Mouse (Mus musculus) urinary bladder, adult 2 months (tissue): ENCODE results near the gene Btnl2. TPM values are rescaled to one million over a fixed set of nuclear protein-coding genes. Genes with fewer than 3 reads are reported as not detected.
"Not testable (repeated sequence)": the region's sequence is repeated elsewhere in the genome, so short reads cannot be mapped to it uniquely, and the experiment has no call there.

ENCODE experiments used
- DNase-seq: peaks from one replicate; pipeline ENCODE4 v3.0.0; 2022; ENCODE audit warnings: low spot score
- polyA plus RNA-seq: library from polyadenylated mRNA; depleted of rRNA; stranded (reverse); fragments of >200 nt; gene quantifications from 2 replicates; pipeline ENCODE4 v1.2.3, GENCODE M21; 2012; rRNA removed

Gene Btnl2
- 0.28 and 0.40 TPM in 2 replicates for polyA plus RNA-seq

DNA sequence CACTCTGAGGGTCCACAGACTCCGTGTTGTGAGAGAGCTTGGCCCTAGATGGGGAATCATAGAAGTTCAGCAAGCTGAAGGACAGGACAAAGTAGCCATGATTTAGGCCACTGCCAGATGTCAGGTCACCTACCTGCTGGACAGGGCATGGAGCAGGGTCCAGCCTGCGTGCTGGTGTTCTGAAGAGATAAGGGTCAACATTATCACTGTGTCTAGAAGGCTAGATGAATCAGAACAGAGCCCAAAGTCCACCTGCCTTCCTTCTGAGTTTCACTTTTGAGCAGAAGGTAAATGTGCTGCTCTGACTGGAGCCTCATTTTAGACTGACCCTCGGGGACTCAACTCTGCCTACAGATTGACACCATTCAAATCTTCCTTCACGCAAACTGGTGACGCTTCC lies at the start of gene Btnl2:
Btnl2 (plus strand) TSS at position 284 of the 400 bp plus-strand sequence.
- DNase-seq: no peak

DNA sequence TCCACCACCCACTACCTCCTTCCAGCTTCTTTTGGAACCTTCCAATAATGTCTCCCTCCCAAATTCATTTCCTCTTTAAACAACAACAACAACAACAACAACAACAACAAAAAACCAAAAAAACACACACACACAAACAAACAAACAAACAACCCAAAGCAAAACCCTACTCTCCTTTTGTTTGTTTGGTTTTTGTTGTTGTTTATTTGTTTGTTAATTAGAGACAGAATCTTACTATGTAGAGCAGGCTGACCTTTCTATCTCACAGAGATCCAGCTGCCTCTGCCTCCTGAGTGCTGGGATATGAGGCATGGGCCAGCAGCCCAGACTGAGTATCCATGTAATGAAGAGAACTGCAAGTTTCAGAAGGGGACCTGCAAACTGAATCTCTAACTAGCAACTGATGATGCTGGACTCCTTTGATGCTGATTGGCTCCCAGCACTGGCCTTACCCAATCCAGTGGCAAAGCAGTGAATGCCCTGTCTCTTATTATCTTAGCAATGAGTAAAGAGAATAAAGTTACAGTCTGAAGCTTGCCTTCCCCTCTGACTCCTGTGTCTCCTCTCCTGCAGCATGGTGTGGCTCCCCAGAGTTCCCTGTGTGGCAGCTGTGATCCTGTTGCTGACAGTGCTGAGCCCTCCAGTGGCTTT lies 49.1 kb upstream of the Btnl2 start, which contains the start of gene H2-Eb1:
H2-Eb1 (plus strand) TSS at position 488 of the 651 bp plus-strand sequence.
- DNase-seq: no peak

DNA sequence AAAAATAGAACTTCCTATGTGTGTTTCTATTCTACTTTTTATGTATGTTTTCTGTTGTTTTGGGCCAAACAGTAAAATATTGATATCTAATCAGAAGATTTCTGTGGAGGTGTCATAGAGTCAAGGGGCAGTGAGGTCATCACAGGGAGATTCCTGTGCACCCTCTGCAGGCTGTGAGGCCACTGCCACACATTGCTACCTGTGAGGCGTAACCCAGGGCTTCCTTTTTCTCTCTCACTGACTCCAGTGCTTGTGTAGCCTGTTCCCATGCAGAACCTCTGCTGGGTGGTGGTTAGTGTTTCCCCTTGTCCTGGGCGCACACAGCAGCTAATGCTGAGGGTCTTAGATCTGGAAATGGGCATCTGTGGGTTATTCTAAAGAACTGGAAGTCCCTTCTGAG lies 48.2 kb upstream of the Btnl2 start:
- no peak for DNase-seq

DNA sequence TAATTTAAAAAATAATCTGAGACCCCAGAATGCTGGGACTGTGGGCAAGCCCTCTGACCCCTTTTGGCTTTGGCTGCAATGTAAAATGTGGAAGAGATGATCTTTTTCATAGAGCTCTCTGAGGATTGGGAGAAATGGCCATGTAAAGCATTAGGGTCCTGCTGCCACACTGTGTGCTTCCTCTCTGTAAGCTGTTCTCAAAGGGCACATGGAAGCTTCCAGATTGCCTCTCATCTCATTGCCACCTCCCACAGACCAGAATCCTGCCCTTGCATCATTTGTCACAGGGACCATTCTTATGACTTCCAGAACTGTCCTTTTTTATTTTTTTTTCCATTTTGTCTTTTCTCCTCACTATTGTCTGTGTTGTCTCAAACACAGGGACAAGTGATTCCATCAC lies 47.4 kb upstream of the Btnl2 start:
- DNase-seq: no peak

DNA sequence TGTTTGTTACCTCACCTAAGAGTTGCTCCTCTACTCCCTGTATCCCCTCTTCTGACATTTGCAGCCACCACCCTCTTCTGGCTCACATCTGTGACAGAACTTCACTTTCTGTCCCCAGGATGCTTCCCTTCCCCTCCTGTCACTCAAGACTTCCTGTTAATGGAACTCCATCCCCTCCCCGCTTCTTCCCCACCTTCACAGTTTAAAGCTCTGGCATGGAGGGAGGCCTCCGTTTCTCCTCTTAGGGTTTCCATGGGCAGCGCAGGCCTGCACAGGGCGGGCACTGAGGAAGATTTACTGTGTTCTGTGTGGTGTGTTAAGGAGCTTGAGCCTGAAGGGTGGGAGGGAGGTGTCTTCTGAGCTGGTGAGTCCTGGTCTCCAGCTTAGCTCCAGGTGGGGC lies 46.5 kb upstream of the Btnl2 start:
- no peak for DNase-seq

DNA sequence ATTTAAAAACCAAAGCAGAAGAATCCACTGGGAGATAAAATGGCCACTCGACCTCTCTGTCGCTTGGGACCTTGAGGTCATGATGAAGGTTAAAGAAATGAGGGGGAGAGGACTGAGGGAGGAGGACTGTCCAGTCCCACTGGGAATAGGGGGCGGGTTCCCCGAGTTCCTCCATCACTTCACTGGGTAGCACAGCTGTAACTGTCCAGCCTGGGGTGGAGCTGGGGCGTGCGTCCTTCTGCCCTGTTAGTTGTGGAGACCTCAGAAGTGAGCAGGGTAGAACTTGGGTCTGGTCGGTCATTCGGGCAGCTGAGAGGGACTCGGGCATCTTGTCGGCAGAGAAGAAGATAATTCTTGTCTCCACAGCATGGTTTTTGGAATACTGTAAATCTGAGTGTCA lies 45.4 kb upstream of the Btnl2 start:
- no peak for DNase-seq

DNA sequence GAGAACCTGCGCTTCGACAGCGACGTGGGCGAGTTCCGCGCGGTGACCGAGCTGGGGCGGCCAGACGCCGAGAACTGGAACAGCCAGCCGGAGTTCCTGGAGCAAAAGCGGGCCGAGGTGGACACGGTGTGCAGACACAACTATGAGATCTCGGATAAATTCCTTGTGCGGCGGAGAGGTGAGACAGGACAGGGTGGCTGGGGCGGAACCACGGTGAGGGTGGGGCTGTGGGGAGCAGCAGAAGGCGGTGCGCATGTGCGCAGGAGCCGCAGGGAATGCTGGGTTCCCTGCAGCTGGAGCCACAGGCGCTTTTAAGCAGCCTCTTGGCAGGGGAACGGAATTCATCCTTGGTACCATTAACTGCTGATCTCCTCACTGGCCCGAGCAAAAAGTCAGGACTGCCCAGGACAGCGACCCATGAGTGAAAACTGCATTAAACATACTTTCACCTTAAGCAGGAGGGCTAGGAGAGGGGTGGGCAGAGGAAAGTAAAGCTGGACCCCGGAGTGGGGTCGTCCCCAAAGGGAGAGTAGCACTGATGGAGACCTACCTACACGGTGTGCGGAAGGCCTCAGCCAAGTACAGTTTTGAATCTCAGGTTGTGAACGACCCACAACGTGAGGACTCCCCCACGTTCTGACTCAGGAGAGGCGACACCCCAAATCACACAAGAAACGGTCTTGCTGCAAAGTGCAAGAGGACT lies 44.8 kb upstream of the Btnl2 start:
- DNase-seq: peak; percentile 44

DNA sequence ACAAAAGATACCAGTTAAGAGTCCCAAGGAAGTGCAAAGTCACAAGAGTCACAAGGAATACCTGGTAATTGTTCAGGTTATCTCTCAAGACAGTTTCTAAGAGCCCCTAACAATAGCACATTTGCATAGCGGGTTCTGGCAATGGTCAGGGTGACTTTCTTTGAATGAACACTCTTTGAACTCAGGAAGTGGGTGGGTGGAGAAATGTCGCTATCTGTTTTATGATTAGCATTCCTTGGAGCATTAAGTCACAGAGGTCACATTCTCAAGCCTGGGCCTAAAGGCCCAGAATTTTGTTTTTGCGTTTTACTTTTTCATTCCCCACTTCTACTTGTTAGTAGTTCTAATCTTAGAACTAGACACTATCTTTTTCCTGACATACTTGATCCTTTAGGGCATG lies 44.1 kb upstream of the Btnl2 start:
- DNase-seq: not testable (repeated sequence)

DNA sequence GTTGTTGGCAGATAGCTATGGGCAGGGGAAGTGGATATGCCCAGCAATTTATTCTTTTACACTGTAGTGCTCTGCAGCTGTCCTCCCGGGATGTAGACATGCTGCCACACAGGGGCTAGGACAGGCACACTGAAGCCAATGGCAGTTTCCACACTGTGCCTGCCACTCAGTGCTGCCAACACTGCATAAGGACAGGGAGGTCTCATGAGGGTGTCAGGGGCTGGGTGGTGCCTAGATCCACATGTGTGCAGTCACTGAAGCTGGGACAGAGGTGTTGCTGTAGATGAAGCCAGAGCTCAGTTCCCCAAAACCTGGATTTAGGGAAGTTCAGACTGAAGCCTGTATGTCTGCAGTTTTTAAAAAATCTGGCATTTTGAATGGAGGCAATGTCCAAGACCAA lies 42.4 kb upstream of the Btnl2 start:
- no peak for DNase-seq

DNA sequence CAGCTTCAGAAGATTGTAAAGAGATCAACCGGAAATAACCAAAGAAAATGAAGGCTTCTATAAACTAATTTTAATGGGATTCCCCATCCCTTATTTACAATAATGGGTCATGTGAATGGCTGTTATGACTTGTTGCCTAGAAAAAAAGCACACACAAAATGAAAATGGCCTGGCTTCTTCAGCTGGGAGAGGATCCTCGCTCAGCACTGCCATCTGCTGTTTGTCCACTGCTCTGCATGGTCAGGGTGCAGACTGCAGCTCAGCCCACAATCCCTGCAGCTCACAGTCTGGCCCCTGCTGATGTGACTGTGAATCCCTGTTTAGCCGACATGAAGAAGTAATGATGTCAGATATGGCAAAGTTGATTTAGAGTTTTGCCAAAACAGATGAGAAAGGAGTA lies 41.2 kb upstream of the Btnl2 start:
- DNase-seq: peak; percentile 47

DNA sequence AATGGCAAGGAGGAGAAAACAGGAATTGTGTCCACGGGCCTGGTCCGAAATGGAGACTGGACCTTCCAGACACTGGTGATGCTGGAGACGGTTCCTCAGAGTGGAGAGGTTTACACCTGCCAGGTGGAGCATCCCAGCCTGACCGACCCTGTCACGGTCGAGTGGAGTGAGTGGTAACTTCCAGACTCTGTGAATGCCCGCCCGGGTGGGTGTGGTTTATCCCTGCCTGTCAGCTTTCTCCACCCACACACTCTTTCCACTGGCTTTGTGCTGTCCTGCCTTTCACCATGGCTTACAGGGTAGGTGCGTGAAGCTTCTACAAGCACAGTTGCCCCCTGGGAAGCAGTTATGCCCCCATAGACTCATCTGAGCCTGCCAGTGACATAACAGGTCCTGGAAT lies 40.3 kb upstream of the Btnl2 start:
- no peak for DNase-seq

DNA sequence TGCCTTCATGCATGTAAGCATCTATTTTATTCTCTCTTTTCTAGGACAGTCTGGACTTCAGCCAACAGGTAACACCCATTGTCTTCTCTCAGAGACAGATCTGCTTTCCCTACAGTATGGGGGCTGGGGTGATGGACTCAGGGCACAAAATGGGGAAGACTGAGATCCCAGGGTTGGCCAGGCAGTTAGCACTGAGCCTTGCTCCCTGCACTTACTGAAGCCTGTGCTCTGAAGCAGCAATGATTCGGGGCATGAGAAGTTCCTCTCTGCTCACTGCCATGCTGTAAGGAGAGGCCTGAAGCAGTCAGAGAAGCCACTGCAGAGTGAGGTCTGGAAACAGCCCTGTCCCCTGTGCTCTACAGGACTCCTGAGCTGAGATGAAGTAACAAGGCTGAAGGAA lies 39.1 kb upstream of the Btnl2 start:
- DNase-seq: no peak

DNA sequence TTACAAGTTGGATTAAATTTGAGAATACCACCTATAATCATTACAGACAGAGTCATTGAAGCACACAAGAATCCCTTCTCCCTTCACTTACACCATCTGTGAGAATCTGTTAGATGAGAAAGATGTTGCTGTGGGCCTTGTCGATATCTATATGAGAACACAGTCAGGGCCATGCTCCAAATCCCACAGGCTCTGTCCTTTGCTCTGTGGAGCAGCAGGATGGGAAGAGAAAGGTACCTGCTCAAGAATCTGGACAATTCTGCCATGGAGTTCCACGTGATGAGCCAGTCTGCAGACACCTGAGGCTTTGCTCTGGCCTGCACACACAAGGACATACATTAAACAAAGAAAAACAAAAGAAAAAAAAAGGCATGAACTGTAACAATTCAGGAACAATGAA lies 37.9 kb upstream of the Btnl2 start:
- no peak for DNase-seq

DNA sequence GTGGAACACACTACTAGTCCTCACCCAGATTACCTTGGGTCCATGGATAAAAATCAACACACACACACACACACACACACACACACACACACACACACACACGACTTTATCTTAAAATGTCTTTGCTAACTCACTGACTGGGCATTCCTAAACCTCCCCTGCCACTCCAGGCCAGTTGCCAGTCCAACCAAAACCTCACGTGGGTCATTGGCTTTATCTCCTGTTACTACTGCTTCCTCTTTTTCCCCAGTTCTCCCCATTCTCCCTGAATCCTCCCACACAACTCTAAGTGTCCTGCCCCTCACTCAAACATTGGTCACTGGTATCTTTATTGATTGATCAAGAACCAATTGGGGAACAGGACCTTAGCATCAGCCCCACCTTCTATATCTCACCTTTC lies 37.3 kb upstream of the Btnl2 start:
- no peak for DNase-seq

DNA sequence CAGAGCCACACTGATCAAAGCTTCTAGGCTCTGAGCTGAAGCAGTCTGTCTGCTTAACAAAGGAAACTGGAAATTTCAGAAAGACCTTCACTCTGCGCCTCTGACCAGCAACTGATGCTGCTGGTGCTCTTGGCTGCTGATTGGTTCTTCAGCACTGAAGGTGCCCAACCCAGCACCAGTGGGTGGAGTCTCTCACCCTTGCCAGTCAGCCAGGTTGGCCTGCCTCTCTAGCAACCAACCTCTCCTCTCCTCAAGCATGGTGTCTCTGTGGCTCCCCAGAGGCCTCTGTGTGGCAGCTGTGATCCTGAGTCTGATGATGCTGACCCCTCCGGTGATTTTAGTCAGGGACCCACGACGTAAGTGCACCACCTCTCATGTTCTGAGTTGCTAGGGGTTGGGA lies 29.2 kb upstream of the Btnl2 start, which contains the start of gene H2-Eb2:
H2-Eb2 (plus strand) TSS at position 230 of the 400 bp plus-strand sequence.
- no peak for DNase-seq

DNA sequence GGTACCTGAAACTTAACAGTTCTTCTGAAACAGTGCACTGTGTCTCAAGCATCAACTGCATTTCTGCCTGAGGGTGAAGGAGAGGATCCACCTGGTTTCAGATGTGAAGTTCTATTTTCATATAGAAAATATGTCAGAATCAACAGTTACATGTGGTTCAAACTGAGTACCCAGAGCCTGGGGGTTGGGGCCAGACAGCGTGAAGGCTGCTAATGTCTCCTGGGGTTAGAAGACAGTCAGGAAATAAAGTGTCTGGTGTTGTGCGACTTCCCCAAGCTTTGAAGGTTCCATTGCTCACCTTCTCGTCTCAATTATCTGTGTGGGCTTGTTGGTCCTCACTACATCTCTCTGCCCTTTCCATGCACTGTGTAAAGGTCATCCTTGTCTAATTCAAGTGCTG lies 28.2 kb upstream of the Btnl2 start:
- DNase-seq: no peak

DNA sequence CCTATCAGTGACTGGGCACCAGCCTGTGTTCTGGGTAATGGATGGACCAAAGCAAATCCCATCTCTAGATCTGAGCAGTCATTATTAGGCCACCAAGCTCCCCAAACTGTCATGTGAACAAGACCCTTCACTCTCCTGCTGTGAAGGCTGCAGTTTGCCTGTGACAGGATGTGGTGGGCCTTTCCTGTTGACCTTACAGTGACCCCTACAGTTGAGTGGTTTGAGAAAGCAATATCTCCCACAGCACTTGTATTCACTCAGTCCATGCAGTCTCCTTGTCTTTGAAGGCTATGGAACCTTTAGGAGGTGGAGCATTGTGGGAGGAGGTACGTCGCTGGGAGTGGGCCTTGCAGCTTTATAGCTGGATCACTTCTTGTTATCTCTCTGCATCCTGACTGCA lies 24.8 kb upstream of the Btnl2 start:
- DNase-seq: no peak

DNA sequence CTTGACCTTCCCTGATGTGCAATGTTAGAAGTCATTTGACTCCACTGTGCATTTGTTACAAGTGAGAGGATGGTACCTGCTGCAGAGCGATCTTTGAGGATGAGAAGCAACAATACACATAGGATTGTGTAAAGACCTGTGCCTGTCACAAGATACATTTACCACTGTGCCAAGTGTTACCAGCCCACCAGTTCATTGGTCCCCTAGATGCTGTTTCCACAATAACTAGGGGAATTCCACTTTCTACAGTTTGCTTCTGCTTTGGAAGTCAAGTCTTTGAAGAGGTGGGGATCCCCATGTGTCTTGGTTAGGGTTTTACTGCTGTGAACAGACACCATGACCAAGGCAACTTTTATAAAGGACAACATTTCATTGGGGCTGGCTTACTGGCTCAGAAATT lies 23.4 kb upstream of the Btnl2 start:
- DNase-seq: no peak

DNA sequence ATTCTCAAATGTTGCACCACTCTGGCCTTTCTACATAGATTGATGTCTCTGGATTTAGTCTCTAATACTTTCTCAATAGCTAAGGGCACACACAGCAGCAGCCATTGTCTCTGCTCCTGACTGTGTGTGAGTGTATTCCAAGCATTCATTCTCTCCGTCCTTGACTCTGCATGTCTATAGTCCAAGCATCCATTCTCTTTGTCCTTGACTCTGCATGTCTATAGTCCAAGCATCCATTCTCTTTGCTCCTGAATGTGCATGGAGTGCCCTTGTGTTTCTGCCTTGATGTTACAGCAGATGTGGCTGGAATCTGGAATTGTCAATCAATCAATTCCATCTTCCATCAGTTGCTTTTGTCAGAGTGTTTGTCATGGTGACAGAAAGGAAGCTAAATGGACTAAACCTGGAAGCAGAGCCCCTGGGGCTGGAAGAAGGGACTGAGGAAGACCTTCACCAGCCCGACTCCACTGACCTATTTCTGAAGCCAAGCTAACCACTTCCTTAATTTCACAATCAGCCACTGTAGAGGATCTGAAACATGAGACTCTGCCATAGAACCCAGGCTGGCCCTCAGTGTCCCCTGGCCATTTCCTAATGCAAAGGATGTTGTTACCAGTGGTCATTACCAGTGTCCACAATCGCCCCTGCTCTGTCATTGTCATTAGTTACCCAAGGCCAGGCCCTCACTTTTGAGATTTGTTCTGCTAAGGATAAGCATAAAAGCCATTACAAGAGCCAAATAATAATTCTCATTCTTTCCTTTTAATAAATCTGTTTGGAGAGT lies 13.8 kb upstream of the Btnl2 start:
- no peak for DNase-seq

DNA sequence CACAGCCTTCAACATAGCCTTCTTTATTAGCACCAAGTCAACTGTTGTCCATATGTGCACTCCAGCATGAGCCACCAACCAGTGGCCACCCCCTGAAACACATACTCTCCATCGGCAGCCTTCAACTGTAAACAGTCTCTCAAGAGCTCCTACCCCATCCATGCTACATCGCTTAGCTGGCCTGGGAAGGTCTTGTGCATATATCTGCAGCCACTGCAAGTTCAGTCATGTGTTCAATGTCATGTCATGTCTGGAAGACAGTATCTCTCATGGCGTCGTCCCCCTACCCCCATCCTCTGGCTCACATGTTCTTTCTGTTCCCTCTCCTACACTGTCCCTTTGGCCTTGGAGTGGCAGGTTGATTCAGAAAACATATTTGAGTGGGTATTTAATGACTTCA lies 9.7 kb upstream of the Btnl2 start:
- no peak for DNase-seq

DNA sequence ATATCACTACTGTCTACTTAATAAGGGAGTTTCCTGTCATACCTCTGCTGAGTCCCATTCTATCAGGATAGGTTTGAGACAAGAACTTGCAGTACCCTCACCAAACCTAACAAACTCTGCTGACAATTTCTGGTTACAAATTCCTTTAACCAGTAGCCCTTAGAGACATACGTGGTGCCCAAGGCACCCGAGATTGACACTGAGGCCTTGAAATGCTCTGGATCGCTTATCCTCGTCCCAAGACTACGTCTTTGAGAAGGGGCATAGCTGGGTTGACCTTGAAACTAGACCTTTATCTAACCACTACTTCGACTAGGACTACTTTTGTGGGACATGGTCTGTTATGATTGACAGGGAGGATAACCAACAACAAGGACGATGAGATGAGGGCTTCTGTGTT lies 9.1 kb upstream of the Btnl2 start:
- no peak for DNase-seq

DNA sequence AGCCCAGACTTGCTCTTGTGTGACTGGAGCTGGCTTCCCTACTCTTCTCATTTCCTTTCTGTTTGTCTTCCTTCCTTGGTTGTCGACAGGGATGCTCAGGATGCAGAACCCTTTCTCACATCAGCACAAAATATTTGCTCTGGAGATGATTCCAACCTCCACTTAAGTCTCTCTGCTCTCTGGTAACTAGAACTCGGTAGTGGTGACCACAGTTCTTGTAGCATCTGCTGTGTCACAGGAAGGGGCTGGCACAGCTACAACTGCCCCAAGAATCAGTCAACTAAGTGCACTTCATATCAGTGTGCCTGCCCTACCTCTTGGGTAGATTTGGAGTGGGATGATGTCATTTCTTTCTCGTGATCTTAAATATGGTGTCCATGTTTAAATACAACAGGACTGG lies 8.6 kb upstream of the Btnl2 start:
- DNase-seq: no peak
